Mouse (Mus musculus) liver, postnatal 0 days (tissue): ENCODE data around the gene Acox2. TPM values are rescaled to one million over a fixed set of nuclear protein-coding genes. Genes with fewer than 3 reads are reported as not detected.
"Not testable (repeated sequence)": the region's sequence is repeated elsewhere in the genome, so short reads cannot be mapped to it uniquely, and the experiment has no call there.

Source experiments
- ATAC-seq: fragments of 200-750 bp; cut with Nextera tagmentation; 2 replicates; pipeline ENCODE4 v1.8.0; 2017; ENCODE audit warnings: mild to moderate bottlenecking, moderate library complexity
- DNase-seq: peaks from one replicate; pipeline ENCODE4 v3.0.0-alpha.2; 2016
- H3K27ac ChIP-seq: fragments of 300-500 bp; sonication (generic); 2 replicates; pipeline ENCODE4 v1.5.1; 2014; ENCODE audit warnings: antibody characterized with exemption, moderate library complexity, mild to moderate bottlenecking, low read depth
- H3K27me3 ChIP-seq: fragments of 300-500 bp; sonication (generic); 2 replicates; pipeline ENCODE4 v1.6.1; 2014; ENCODE audit warnings: low read length, control low read depth, mixed read lengths; ENCODE audit not compliant: insufficient read depth
- H3K36me3 ChIP-seq: fragments of 300-500 bp; sonication (generic); replicated peaks from 2 replicates; pipeline ENCODE4 v1.6.1; 2014; ENCODE audit warnings: mild to moderate bottlenecking, control low read depth, low read length, moderate library complexity, mixed read lengths; ENCODE audit not compliant: insufficient read depth
- H3K4me1 ChIP-seq: fragments of 300-500 bp; sonication (generic); 2 replicates; pipeline ENCODE4 v1.6.1; 2014; ENCODE audit warnings: antibody characterized with exemption, mild to moderate bottlenecking, control low read depth; ENCODE audit not compliant: insufficient read depth
- H3K4me2 ChIP-seq: fragments of 300-500 bp; sonication (generic); 2 replicates; pipeline ENCODE4 v1.6.1; 2014; ENCODE audit warnings: low read depth, mild to moderate bottlenecking, low read length, moderate library complexity, mixed read lengths
- H3K4me3 ChIP-seq: fragments of 300-500 bp; sonication (generic); 2 replicates; pipeline ENCODE4 v1.5.1; 2014; ENCODE audit warnings: low read depth, low read length
- H3K9ac ChIP-seq: fragments of 300-500 bp; sonication (generic); replicated peaks from 2 replicates; pipeline ENCODE4 v1.6.1; 2014; ENCODE audit warnings: mild to moderate bottlenecking, moderate library complexity
- H3K9me3 ChIP-seq: fragments of 300-500 bp; sonication (generic); 2 replicates; pipeline ENCODE4 v1.6.1; 2016; ENCODE audit warnings: mild to moderate bottlenecking, control low read depth, low read length, mixed read lengths
- CTCF ChIP-seq: sonication (generic); IDR thresholded peaks from 2 replicates; pipeline ENCODE4 v1.5.1; 2016; ENCODE audit warnings: antibody characterized with exemption, low read depth
- EP300 ChIP-seq: IDR thresholded peaks from 2 replicates; pipeline ENCODE4 v1.6.1; 2016; ENCODE audit warnings: antibody characterized with exemption, low read depth, mild to moderate bottlenecking
- WGBS: fragments of 180-500 bp; shearing (Covaris S2); extraction: QIAGEN DNeasy Blood & Tissue Kit; methylation state at CpG from one replicate; pipeline ENCODE4 v1.1.7; 2014; ENCODE audit not compliant: insufficient replicate concordance; 5-methylcytosine and 5-hydroxymethylcytosine counted together
- polyA plus RNA-seq: library from polyadenylated mRNA; unstranded; fragments of >200 nt; fragmentation: Nextera tagmentation; extraction: Ambion mirVana; gene quantifications from 2 replicates; pipeline ENCODE4 v1.2.1, GENCODE M21; 2015

Gene Acox2
- polyA plus RNA-seq, 1 experiment from 2014 or later = 66.7 TPM

DNA sequence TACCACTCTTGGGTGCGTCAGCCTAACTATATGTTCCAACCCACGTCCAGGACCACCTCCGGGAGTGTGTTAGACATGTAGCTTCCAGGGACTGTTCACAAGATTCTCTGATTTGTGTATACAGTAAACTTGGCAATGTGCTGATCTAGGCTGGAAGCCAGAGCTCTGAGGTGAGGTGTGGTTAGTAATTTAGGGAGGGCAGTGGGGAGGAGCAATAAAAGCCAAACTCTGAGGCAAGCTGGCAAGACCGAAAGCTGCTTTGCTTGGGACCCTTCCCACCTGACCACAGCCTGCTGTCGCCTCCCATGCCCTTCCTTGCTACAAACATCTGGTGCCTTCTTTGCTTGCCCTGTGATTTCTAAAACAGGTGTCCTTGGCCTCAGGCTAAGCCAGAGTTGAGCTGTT lies 38.7 kb upstream of the Acox2 start:
- H3K36me3 ChIP-seq = no peaks in the 10 kb centered on the region
- no peak overlapping the region for H3K4me2 ChIP-seq
- H3K9me3 ChIP-seq = no peaks in the 10 kb centered on the region
- peak; percentile 75 for ATAC-seq
- 56% methylated on average over 5 of the region's 5 CpGs for WGBS
- H3K27me3 ChIP-seq = no peaks in the 10 kb centered on the region
- no peak overlapping the region for H3K4me3 ChIP-seq
- H3K27ac ChIP-seq = no peak overlapping the region; the same call in 1 of the 2 replicates
- TF ChIP-seq CTCF (no peak), EP300 (no peak)
- peak; percentile 64 for DNase-seq
- no peak overlapping the region for H3K9ac ChIP-seq
- peaks cover 7% of the 10 kb centered on the region; the same call in 1 of the 2 replicates for H3K4me1 ChIP-seq

- 79% methylated on average over 1 of the region's 1 CpGs for WGBS
- H3K9me3 ChIP-seq = no peaks in the 10 kb centered on the region
These were observed 35.1 kb upstream of the Acox2 start for GRCm38 (mm10) chr14:8294257-8294656.

DNA sequence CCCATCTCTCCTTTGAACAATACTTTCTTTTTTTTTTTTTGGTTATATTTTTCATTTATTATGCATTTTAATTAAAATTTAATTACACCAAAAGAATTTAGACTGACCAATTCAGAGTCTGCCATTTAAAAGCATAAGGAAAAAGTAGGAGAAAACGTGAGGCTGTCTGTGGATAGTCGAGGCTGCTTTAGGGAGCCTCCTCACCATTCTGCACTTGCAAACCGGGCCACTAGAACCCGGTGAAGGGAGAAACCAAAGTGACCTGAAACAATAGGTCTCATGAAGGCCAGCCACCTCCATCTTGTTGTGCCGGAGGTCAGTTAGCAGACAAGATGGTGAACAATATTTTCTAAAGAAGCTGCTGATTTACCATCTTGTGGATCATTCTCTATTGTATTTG lies 27.4 kb upstream of the Acox2 start:
- not testable (repeated sequence) for DNase-seq, H3K4me2 ChIP-seq, H3K4me1 ChIP-seq, H3K4me3 ChIP-seq, H3K9ac ChIP-seq, H3K9me3 ChIP-seq, H3K27me3 ChIP-seq, H3K27ac ChIP-seq, H3K36me3 ChIP-seq
- 73% methylated on average over 5 of the region's 5 CpGs for WGBS
- ATAC-seq = peak; percentile 55

More at GRCm38 (mm10) chr14:8294257-8294656, 35.1 kb upstream of the Acox2 start:
- H3K27me3 ChIP-seq = no peaks in the 10 kb centered on the region
- no peak for TF ChIP-seq EP300
- TF ChIP-seq CTCF = no peak
- no peak overlapping the region for H3K9ac ChIP-seq
- DNase-seq (no peak), ATAC-seq (no peak)
- peaks cover 4% of the 10 kb centered on the region; the same call in 1 of the 2 replicates for H3K4me1 ChIP-seq
- no peak overlapping the region for H3K4me2 ChIP-seq
- H3K27ac ChIP-seq = no peak overlapping the region
- H3K36me3 ChIP-seq = no peaks in the 10 kb centered on the region
- no peak overlapping the region for H3K4me3 ChIP-seq

- H3K4me3 ChIP-seq = no peak overlapping the region
- no peak overlapping the region for H3K4me2 ChIP-seq
- peak overlapping the region; percentile 44 for H3K27ac ChIP-seq
- no peaks in the 10 kb centered on the region for H3K9me3 ChIP-seq
- no peaks in the 10 kb centered on the region for H3K36me3 ChIP-seq
- peak; percentile 28 for DNase-seq
- no peak overlapping the region for H3K9ac ChIP-seq
- ATAC-seq = peak; percentile 64
- no peaks in the 10 kb centered on the region for H3K27me3 ChIP-seq
- TF ChIP-seq CTCF = no peak
- no peak for TF ChIP-seq EP300
- H3K4me1 ChIP-seq = peaks cover 5% of the 10 kb centered on the region; the same call in 1 of the 2 replicates
These were observed 24.6 kb upstream of the Acox2 start for GRCm38 (mm10) chr14:8283784-8284183.

DNA sequence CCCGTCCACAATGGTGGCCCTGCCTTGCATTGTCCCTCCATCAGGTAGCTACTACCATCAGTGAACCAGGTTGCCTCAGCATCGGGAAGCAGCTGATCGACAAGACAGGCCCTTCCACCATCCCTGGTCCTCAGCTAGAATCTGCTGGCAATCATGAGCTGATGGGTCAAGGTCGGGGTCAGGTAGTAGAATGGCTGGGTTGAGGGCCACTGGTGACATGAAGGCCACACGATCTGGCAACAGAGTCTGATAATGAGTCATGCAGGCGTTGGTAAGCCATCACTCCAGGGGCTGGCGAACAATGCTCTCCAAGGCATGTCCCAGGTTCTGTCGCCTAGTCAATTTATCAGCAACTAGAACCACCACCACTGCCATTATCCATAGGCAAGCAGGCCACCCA lies 12.1 kb upstream of the Acox2 start:
- H3K9me3 ChIP-seq, H3K27me3 ChIP-seq, DNase-seq, H3K4me1 ChIP-seq, H3K4me3 ChIP-seq, H3K9ac ChIP-seq, H3K4me2 ChIP-seq, H3K27ac ChIP-seq, ATAC-seq, H3K36me3 ChIP-seq: not testable (repeated sequence)
- 79% methylated on average over 8 of the region's 8 CpGs for WGBS

GRCm38 (mm10) chr14:8264378-8264777 lies 5.2 kb upstream of the Acox2 start:
- TF ChIP-seq EP300 (no peak), CTCF (no peak)
- Histone ChIP-seq H3K9ac (no peak overlapping the region), H3K27ac (no peak overlapping the region), H3K4me1 (peaks cover 4% of the 10 kb centered on the region; the same call in 1 of the 2 replicates), H3K9me3 (no peaks in the 10 kb centered on the region), H3K27me3 (no peaks in the 10 kb centered on the region), H3K4me2 (no peak overlapping the region), H3K36me3 (no peaks in the 10 kb centered on the region), H3K4me3 (no peak overlapping the region)
- DNase-seq (no peak), ATAC-seq (no peak)
- 68% methylated on average over 1 of the region's 1 CpGs for WGBS

DNA sequence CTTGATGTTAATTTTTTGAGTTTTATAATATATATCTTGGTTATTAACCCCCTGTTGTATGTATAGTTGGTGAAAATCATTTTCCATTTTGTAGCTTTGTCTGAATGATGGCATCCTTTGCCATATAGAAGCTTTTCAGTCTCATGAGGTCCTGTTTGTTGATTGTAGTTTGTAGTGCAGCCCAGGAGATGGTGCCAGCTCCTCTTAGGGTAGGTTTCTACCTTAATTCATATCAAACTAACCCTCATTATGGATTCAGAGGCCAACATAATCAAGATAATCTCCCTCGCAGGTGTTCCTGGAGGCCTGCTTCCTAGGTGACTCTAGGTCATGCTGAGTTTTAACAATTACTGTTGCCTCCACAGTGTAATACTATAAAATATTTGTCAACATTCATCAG lies 3.1 kb upstream of the Acox2 start:
- Histone ChIP-seq H3K4me2 (no peak overlapping the region), H3K4me3 (no peak overlapping the region), H3K9ac (no peak overlapping the region), H3K27me3 (no peaks in the 10 kb centered on the region), H3K27ac (no peak overlapping the region), H3K36me3 (no peaks in the 10 kb centered on the region), H3K9me3 (no peaks in the 10 kb centered on the region), H3K4me1 (peaks cover 4% of the 10 kb centered on the region; the same call in 1 of the 2 replicates)
- TF ChIP-seq CTCF (peak; percentile 46), EP300 (no peak)
- ATAC-seq = no peak
- WGBS = 60% methylated on average over 1 of the region's 1 CpGs
- no peak for DNase-seq
